Mouse (Mus musculus) cerebellum, postnatal 25 days (tissue): Measurements from ENCODE around the gene Slc35f5.
A peak's percentile ranks its signal among the peaks of the same experiment; 100 is the strongest.

ENCODE experiments used
- DNase-seq, 2 experiments: peaks; one replicate each; pipeline ENCODE4 v3.0.0; 2021; ENCODE audit warnings: mixed read lengths in 2 of 2

Slc35f5 gene

DNA sequence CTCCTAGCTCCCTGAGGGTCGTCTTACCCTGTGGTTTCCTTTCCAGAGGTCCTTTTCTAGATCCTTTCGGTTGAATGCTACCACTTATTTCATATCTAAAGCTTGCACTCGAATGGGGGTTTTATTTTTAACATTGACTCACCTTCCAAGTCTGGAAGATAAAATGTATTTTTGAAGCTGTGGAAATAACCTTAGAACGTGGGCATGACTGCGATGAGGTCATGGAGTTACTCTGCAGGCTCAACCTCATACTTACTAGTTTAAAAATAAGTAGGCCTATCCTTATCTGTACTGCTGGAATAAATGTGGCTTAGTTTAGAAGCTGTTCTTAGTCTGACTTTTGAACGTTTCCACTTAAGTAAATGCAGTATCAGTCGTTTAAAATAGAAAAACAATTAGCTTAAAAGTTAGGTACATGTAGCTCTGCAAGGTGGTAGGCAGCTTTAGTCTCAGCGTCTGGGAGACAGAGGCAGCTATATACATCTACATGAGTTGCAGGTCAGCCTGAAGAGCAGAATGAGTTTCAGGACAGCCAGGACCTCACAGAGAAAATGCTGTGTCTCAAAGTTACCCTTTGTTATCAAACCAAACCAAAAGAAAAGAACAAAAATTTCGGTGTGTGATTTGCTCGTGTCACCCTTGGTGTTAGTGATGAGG lies 15.2 kb downstream of the Slc35f5 start:
- no peak for DNase-seq

DNA sequence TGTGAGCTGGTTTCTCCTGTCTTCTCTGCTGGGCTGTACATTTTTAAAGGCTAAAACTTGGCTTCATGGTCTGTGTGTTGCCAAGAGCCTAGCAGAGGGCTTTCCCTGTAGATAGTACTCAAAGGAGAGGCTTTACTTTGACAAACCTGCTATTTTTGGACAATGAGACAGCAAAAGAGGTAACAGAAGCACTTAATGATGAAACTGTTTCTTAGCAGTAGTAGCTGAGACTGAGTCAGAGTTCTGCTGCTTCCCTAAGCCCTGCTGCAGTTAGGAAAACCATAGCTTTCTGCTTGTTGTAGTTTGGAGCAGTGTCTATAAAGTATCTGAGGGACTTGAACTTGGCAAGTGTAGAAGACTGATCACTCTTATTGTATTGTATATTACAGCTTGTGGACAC lies 16.6 kb downstream of the Slc35f5 start:
- DNase-seq, result no peak

DNA sequence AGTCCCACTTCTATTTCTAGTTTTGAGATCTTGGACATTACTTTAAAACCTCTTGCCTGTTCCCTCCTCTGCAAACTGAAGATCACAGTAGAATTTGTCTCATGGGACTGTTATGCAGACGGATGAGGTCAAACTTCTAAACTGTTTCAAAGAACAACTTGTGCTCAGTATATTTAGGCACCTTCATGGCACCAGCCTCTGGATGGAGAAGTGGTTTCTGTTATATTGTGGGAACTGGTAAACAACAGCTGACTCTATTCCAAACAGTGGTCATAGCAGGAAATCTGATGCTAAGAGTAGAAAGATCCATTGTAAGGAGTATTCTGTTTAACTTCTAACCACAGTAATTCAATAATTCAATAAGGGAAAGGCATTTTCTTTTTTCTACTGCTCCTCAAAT lies 17.7 kb downstream of the Slc35f5 start:
- DNase-seq, result no peak

DNA sequence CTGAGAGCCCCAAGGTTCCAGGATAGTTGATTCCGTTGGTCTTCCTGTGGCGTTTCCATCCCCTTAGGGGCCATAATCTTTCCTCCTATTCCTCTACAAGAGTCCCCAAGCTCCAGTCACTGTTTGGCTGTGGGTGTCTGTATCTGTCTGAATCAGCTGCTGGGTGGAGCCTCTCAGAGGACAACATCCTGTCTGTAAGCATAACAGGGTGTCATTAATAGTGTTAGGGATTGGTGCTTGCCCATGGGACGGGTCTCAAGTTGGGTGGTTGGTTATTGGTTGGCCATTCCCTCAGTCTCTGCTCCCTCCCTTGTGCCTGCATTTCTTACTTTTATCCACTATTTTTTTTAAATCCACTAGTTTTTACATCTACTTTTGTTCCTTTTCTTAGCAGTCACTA lies 20.7 kb downstream of the Slc35f5 start:
- DNase-seq, result no peak

DNA sequence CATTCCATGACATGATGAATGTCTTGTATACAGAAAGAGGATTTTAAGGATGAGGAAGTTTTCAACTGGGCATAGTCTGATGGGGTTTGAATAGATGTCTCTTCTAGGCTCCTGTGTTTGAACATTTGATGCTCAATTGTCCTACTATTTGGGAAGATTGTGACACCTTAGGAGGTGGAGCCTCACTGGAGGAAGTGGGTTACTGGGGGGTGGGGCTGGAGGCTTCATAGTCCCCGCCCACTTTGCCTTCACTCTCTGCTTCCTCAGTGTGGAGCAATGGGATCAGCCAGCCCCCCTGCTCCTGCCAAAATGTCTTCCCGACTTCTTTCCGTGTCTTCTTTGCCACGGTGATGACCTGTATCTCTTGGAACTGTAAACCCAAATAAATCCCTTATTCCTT lies 43.2 kb downstream of the Slc35f5 start:
- DNase-seq, result no peak

DNA sequence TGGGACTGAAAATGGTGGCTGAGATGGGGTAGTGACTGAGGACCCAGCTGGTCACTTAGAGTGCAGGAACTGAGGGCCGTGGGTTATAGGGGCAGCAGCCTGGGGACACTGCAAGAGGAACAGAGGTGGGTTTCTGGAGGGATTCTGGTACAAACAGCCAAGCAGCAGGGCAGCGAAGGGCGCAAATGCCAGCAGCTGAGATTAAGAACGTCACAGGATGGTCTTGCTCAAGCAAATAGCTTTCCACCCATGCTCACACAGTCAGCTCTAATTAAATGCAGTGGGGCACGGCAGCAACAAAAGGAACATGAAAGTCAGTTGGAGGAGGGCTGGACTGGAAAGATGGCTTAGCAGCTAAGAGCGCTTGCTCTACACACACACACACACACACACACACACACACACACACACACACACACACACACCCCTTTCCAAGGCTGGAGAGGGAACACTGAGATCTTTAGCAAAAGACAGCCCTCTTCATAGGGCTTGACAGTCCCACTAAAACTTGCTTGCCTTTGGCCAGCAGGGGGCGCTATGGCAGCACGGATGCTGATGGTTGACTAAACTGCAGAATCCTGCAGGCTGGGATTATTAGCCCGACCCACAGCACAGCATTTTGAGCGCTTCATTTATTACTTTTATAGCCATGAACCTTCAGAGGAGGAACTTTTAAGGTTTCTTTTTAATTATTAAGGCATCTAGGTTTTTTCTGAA lies 46.9 kb downstream of the Slc35f5 start:
- DNase-seq, result peak; percentile 86 to 92

DNA sequence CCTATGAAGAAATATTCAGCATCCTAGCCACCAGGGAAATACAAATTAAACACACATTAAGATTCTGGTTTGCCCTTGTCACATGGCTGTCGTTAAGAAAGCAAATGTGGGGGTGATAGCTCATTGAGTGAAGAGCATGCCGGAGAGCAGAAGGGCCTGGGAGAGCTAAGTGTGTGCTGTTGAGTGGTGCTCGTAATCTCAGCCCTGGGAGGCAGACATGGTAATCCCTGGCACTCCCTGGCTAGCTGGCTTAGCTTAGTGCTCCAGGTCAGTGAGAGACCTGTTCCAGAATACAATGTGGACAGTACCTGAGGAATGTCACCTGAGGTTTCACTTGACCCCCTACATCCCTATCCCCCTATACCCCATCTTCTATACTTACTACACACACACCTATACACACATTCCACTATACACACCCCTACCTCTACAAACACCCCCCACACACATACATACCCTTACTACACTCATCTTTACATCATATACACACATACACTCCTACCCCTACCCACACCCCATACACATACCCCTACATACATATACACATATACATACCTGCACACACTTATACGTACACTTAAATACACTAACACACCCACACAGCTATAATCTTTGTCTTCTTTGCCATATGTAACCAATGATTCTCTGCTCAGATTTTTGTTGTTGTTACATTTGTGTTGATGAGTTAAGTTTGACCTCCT lies 64.1 kb downstream of the Slc35f5 start:
- DNase-seq, result no peak

DNA sequence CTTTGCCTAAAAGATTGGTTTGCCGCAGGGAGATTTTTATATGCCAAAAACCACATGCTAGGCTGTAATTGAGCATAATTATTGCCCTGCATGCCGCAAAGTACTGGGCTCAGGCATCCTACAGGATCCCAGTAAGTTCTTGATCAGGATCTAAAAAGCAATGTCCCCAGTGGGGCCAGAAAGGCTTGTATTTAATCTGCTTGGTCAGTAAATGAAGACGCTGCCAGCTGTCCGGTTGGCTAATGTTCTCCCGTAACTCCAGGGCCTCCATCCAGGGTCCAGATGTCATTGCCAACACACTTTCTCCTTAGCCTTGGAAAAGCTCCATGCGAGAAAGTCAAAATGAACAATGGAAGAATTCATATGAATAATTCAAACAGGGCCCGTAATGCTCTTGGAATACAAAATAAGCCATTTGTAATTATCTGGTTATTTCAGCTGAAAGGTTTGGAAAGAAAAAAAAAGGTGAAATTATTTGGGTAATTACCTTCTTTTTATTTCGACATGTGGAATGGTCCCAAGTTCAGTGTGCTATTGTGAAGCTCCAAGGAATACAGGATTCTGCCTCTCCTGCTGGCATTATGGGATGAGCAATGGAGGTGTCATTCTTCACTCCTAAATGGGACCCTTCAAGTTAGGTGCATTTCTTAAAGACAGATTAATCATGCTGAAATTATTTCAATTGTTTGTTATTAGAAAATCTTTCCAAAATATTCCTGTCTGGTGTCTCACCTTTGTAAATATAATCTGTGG lies 79.3 kb downstream of the Slc35f5 start:
- DNase-seq, result peak; percentile 5 to 12

DNA sequence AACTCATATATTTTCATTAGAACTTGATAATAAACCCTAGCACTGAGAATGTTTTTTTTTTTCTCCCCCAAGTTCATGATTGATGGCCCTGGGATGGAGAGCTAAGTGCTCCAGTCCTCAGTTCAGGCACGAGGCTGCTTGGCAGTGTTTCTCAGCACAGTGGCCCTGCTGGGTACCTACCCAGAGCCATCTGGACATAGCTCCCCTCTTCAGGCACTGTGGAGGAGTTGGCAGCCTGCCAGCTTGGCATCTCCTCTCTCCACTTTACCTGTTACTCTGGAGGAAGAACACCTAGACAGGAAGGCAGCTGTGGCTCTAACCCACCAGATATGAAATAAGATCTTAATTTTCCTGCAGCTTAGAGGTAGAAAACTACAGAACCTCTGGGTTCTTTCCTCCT lies 83.2 kb downstream of the Slc35f5 start:
- peak; percentile 53 to 77 for DNase-seq
